Mouse (Mus musculus) liver, embryonic 11.5 days (tissue): ENCODE data around the gene Dao. TPM values are rescaled to one million over a fixed set of nuclear protein-coding genes. Genes with fewer than 3 reads are reported as not detected.

Experiments used
- ATAC-seq: fragments of 200-750 bp; cut with Nextera tagmentation; replicated peaks from 2 replicates; pipeline ENCODE4 v1.8.0; 2017; ENCODE audit warnings: moderate number of reproducible peaks, mild to moderate bottlenecking, moderate TSS enrichment, moderate library complexity; ENCODE audit not compliant: low FRiP score
- DNase-seq: peaks from one replicate; pipeline ENCODE4 v3.0.0-alpha.2; 2017; ENCODE audit warnings: low spot score
- H3K27ac ChIP-seq: fragments of 300-500 bp; sonication (generic); 2 replicates; pipeline ENCODE4 v1.5.1; 2014; ENCODE audit warnings: mild to moderate bottlenecking, low read depth, low read length, control low read depth
- H3K27me3 ChIP-seq: fragments of 300-500 bp; sonication (generic); replicated peaks from 2 replicates; pipeline ENCODE4 v1.6.1; 2014; ENCODE audit warnings: low read length, mixed read lengths; ENCODE audit not compliant: control insufficient read depth, insufficient read depth
- H3K36me3 ChIP-seq: fragments of 300-500 bp; sonication (generic); 2 replicates; pipeline ENCODE4 v1.6.1; 2014; ENCODE audit warnings: mild to moderate bottlenecking, low read length, moderate library complexity, mixed read lengths; ENCODE audit not compliant: control insufficient read depth, insufficient read depth
- H3K4me1 ChIP-seq: fragments of 300-500 bp; sonication (generic); replicated peaks from 2 replicates; pipeline ENCODE4 v1.6.1; 2014; ENCODE audit warnings: low read length, mixed read lengths; ENCODE audit not compliant: control insufficient read depth, insufficient read depth
- H3K4me2 ChIP-seq: fragments of 300-500 bp; sonication (generic); 2 replicates; pipeline ENCODE4 v1.6.1; 2014; ENCODE audit warnings: mild to moderate bottlenecking, control low read depth, moderate library complexity
- H3K4me3 ChIP-seq: fragments of 300-500 bp; sonication (generic); 2 replicates; pipeline ENCODE4 v1.5.1; 2014; ENCODE audit warnings: low read depth, low read length, control low read depth
- H3K9ac ChIP-seq: fragments of 300-500 bp; sonication (generic); 2 replicates; pipeline ENCODE4 v1.6.1; 2014; ENCODE audit warnings: low read depth, low read length, control low read depth
- H3K9me3 ChIP-seq: fragments of 300-500 bp; sonication (generic); 2 replicates; pipeline ENCODE4 v1.6.1; 2016; ENCODE audit warnings: low read length, inconsistent platforms, mixed read lengths; ENCODE audit not compliant: control insufficient read depth
- WGBS: fragments of 180-500 bp; shearing (Covaris S2); extraction: QIAGEN DNeasy Blood & Tissue Kit; methylation state at CpG from one replicate; pipeline ENCODE4 v1.1.7; 2014; 5-methylcytosine and 5-hydroxymethylcytosine counted together
- polyA plus RNA-seq: library from polyadenylated mRNA; unstranded; fragments of >200 nt; fragmentation: Nextera tagmentation; extraction: Ambion mirVana; gene quantifications from 2 replicates; pipeline ENCODE4 v1.2.1, GENCODE M21; 2014

Gene Dao
- polyA plus RNA-seq, 1 experiment from 2014 or later = not detected

- peak overlapping the region; percentile 32 for H3K4me2 ChIP-seq
- no peaks in the 10 kb centered on the region for H3K9me3 ChIP-seq
- no peak overlapping the region for H3K4me3 ChIP-seq
- peak; percentile 53 for DNase-seq
- peak overlapping the region; percentile 68 for H3K27ac ChIP-seq
- no peaks in the 10 kb centered on the region for H3K36me3 ChIP-seq
- peak overlapping the region; percentile 13; the same call in 1 of the 2 replicates for H3K9ac ChIP-seq
- ATAC-seq = no peak
- WGBS = 40% methylated on average over 9 of the region's 9 CpGs
- peaks cover 73% of the 10 kb centered on the region for H3K4me1 ChIP-seq
- H3K27me3 ChIP-seq = no peaks in the 10 kb centered on the region
Measured at GRCm38 (mm10) chr5:113986182-113986961, 17.1 kb upstream of the Dao start.

GRCm38 (mm10) chr5:113989437-113990024, 14.0 kb upstream of the Dao start:
- peak; percentile 40; the same call in 1 of the 2 replicates for ATAC-seq
- WGBS = 66% methylated on average over 20 of the region's 20 CpGs
- Histone ChIP-seq H3K36me3 (no peaks in the 10 kb centered on the region), H3K27ac (peak overlapping the region; percentile 30), H3K27me3 (no peaks in the 10 kb centered on the region), H3K9me3 (no peaks in the 10 kb centered on the region), H3K4me1 (peaks cover 63% of the 10 kb centered on the region), H3K9ac (no peak overlapping the region), H3K4me2 (peak overlapping the region; percentile 42), H3K4me3 (no peak overlapping the region)
- no peak for DNase-seq

GRCm38 (mm10) chr5:113990593-113990992, 12.9 kb upstream of the Dao start:
- DNase-seq = no peak
- Histone ChIP-seq H3K36me3 (no peaks in the 10 kb centered on the region), H3K4me3 (no peak overlapping the region), H3K4me1 (peaks cover 53% of the 10 kb centered on the region), H3K27me3 (no peaks in the 10 kb centered on the region), H3K4me2 (no peak overlapping the region; the same call in 1 of the 2 replicates), H3K27ac (peak overlapping the region; percentile 30; the same call in 1 of the 2 replicates), H3K9me3 (no peaks in the 10 kb centered on the region), H3K9ac (no peak overlapping the region; the same call in 1 of the 2 replicates)
- no peak for ATAC-seq
- WGBS = 89% methylated on average over 5 of the region's 5 CpGs

- H3K9ac ChIP-seq = no peak overlapping the region
- no peak overlapping the region for H3K27ac ChIP-seq
- DNase-seq = no peak
- H3K36me3 ChIP-seq = no peaks in the 10 kb centered on the region
- peaks cover 48% of the 10 kb centered on the region for H3K4me1 ChIP-seq
- no peak for ATAC-seq
- no peak overlapping the region for H3K4me3 ChIP-seq
- no peaks in the 10 kb centered on the region for H3K9me3 ChIP-seq
- H3K27me3 ChIP-seq = no peaks in the 10 kb centered on the region
- WGBS = 65% methylated on average over 7 of the region's 7 CpGs
- H3K4me2 ChIP-seq = peak overlapping the region; percentile 6; the same call in 1 of the 2 replicates
Measured at GRCm38 (mm10) chr5:113991141-113991540, 12.4 kb upstream of the Dao start.

- Histone ChIP-seq H3K4me3 (peak overlapping the region; percentile 85), H3K9me3 (no peaks in the 10 kb centered on the region), H3K27ac (peak overlapping the region; percentile 95), H3K4me1 (peaks cover 39% of the 10 kb centered on the region), H3K36me3 (no peaks in the 10 kb centered on the region), H3K4me2 (peak overlapping the region; percentile 96), H3K9ac (peak overlapping the region; percentile 86), H3K27me3 (no peaks in the 10 kb centered on the region)
- ATAC-seq (peak; percentile 54), DNase-seq (no peak)
- WGBS = 10% methylated on average over 12 of the region's 12 CpGs
Measured at GRCm38 (mm10) chr5:113992339-113992831, 11.1 kb upstream of the Dao start.

GRCm38 (mm10) chr5:113993031-113993486, 10.4 kb upstream of the Dao start:
- Histone ChIP-seq H3K36me3 (no peaks in the 10 kb centered on the region), H3K4me3 (peak overlapping the region; percentile 85), H3K9me3 (no peaks in the 10 kb centered on the region), H3K4me1 (peaks cover 36% of the 10 kb centered on the region), H3K4me2 (peak overlapping the region; percentile 96), H3K9ac (peak overlapping the region; percentile 86), H3K27me3 (no peaks in the 10 kb centered on the region), H3K27ac (peak overlapping the region; percentile 95)
- under 1% methylated on average over 22 of the region's 22 CpGs for WGBS
- DNase-seq = peak; percentile 75
- ATAC-seq = peak; percentile 30

GRCm38 (mm10) chr5:113993487-113994465, 9.7 kb upstream of the Dao start, which contains the start of gene Ssh1:
Gene Ssh1, minus strand, starts transcription at chr5:113993894.
- Histone ChIP-seq H3K27me3 (no peaks in the 10 kb centered on the region), H3K9me3 (no peaks in the 10 kb centered on the region), H3K4me1 (peaks cover 34% of the 10 kb centered on the region), H3K36me3 (no peaks in the 10 kb centered on the region), H3K4me2 (peak within 1 kb of the TSS; percentile 96), H3K4me3 (peak within 1 kb of the TSS; percentile 85), H3K9ac (peak within 1 kb of the TSS; percentile 86), H3K27ac (peak within 1 kb of the TSS; percentile 95)
- 1% methylated on average over 81 of the region's 83 CpGs for WGBS
- DNase-seq (peak; percentile 83), ATAC-seq (peak; percentile 81)

- ATAC-seq (no peak), DNase-seq (no peak)
- H3K27ac ChIP-seq = no peak overlapping the region
- H3K4me3 ChIP-seq = no peak overlapping the region
- no peak overlapping the region for H3K4me2 ChIP-seq
- no peaks in the 10 kb centered on the region for H3K27me3 ChIP-seq
- 61% methylated on average over 2 of the region's 2 CpGs for WGBS
- no peaks in the 10 kb centered on the region for H3K36me3 ChIP-seq
- H3K9ac ChIP-seq = no peak overlapping the region
- peaks cover 13% of the 10 kb centered on the region for H3K4me1 ChIP-seq
- no peaks in the 10 kb centered on the region for H3K9me3 ChIP-seq
Measured at GRCm38 (mm10) chr5:113996458-113996857, 7.0 kb upstream of the Dao start.
